Mouse (Mus musculus): Measurements from ENCODE around the gene Zfp646. TPM values are rescaled to one million over a fixed set of nuclear protein-coding genes. Genes with fewer than 3 reads are reported as not detected.
"Not testable (repeated sequence)": the region's sequence is repeated elsewhere in the genome, so short reads cannot be mapped to it uniquely, and the experiment has no call there.

The Zfp646 gene
- polyA plus RNA-seq, 1 experiment from 2014 or later: 3.7 TPM

DNA sequence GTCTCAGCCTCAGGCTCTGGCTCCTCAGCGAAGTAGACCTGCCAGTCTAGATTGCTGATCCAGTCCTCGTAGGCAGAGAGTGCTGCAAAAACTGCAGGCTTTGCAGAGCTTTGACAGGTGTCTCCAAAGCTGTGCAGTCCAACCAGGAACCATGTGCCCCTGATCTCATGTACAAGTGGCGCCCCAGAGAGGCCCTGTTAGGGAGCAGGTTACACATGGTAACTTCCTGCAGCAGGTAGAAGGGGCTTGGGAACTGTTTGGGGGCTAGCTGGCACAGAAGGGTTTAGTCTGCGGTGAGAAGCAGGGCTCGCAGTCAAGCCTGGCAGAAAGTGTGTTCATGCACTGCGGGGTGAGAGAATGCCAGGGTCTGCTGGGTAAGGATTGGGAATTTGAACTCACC, 10.5 kb downstream of the Zfp646 start:
- WGBS (ENCODE audit: insufficient replicate concordance): 78% methylated on average over 6 of the region's 6 CpGs
- Histone ChIP-seq H3K27ac (peak overlapping the region; percentile 38; the same call in 1 of the 2 replicates), H3K9ac (no peak overlapping the region), H3K9me3 (replicated peaks) (peaks cover 17% of the 10 kb centered on the region), H3K36me3 (peaks cover 85% of the 10 kb centered on the region), H3K4me2 (no peak overlapping the region), H3K27me3 (no peaks in the 10 kb centered on the region), H3K4me3 (replicated peaks) (no peak overlapping the region), H3K4me1 (replicated peaks) (peaks cover 25% of the 10 kb centered on the region)
- DNase-seq: no peak
- no peak for ATAC-seq (ENCODE audit: low read depth)

DNA sequence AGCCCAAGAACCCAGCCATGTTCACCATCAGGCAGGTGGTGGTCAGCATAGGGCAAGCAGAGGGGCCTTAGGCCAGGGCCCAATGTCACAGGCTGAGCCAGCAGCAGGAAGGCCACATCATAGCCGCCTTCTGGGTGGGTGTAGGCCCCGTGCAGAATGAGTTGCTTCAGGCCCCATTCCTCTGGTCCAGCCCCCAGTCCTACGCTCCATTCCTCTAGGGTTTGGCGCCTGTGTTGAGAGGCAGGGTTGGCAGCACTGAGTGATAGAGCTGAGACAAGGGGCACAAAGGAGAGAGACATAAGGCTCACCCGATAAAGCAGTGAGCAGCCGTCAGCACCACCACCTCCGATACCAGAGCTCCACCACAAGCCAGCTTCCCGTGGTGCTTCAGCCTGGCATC, 11.2 kb downstream of the Zfp646 start:
- no peak overlapping the region for H3K4me2 ChIP-seq
- H3K27ac ChIP-seq: no peak overlapping the region
- H3K9me3 ChIP-seq (replicated peaks): peaks cover 10% of the 10 kb centered on the region
- peaks cover 85% of the 10 kb centered on the region for H3K36me3 ChIP-seq
- H3K4me1 ChIP-seq (replicated peaks): peaks cover 25% of the 10 kb centered on the region
- H3K4me3 ChIP-seq (replicated peaks): no peak overlapping the region
- ATAC-seq (ENCODE audit: low read depth): 0 out of 2 replicates have a peak, but pooled peaks have one; percentile 15
- 83% methylated on average over 8 of the region's 8 CpGs for WGBS (ENCODE audit: insufficient replicate concordance)
- DNase-seq: no peak
- no peaks in the 10 kb centered on the region for H3K27me3 ChIP-seq
- no peak overlapping the region for H3K9ac ChIP-seq

DNA sequence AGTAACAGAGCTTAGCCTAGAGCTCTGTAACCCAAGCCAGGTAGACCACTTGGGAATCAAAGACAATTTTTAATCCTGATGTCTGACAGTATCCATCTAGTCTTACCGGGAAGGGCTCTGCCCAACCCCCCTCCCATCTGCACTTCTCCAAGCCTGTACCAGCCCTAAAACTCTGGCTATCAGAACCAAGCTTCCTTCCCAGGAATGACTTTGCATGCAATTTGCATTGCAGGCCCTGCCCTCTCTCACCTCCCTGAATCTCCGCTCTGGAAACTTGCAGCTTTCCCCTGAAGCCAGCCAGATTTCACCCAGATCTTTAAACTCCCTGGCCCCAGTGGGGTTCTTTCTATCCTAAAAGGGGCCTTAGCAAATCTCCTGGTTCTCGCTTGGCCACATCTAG, 11.8 kb downstream of the Zfp646 start:
- Histone ChIP-seq H3K27ac (no peak overlapping the region), H3K4me3 (replicated peaks) (no peak overlapping the region), H3K4me1 (replicated peaks) (peaks cover 25% of the 10 kb centered on the region), H3K4me2 (no peak overlapping the region), H3K9ac (no peak overlapping the region), H3K9me3 (replicated peaks) (0 out of 2 replicates have a peak, but pooled peaks cover 5% of the 10 kb centered on the region), H3K36me3 (peaks cover 85% of the 10 kb centered on the region), H3K27me3 (no peaks in the 10 kb centered on the region)
- ATAC-seq (ENCODE audit: low read depth) (no peak), DNase-seq (no peak)
- WGBS (ENCODE audit: insufficient replicate concordance): 75% methylated on average over 3 of the region's 3 CpGs

DNA sequence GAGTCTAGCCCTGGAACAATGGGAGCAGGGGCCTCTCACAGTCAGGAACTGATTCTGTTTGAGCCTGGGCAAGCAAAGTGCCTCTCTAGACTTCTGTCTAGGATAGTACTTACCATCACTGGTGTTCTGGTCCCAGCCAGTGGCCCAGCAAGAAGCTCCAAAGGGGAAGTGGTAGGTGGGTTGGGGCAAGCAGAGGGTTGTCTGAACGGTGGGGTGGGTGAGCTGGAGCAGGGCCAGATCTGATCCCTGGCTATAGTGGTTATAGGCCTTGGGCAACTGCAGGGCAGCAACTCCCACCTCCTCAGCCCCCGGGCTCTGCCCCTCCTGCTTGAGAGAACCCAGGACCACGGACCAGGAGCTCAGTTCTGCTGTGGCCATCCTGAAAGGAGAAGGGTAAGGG, 12.8 kb downstream of the Zfp646 start:
- H3K27ac ChIP-seq: no peak overlapping the region
- no peak overlapping the region for H3K4me3 ChIP-seq (replicated peaks)
- ATAC-seq (ENCODE audit: low read depth): no peak
- no peak for DNase-seq
- no peak overlapping the region for H3K4me2 ChIP-seq
- 57% methylated on average over 3 of the region's 3 CpGs for WGBS (ENCODE audit: insufficient replicate concordance)
- no peaks in the 10 kb centered on the region for H3K27me3 ChIP-seq
- H3K9ac ChIP-seq: no peak overlapping the region
- peaks cover 84% of the 10 kb centered on the region for H3K36me3 ChIP-seq
- H3K9me3 ChIP-seq (replicated peaks): no peaks in the 10 kb centered on the region
- H3K4me1 ChIP-seq (replicated peaks): peaks cover 20% of the 10 kb centered on the region

DNA sequence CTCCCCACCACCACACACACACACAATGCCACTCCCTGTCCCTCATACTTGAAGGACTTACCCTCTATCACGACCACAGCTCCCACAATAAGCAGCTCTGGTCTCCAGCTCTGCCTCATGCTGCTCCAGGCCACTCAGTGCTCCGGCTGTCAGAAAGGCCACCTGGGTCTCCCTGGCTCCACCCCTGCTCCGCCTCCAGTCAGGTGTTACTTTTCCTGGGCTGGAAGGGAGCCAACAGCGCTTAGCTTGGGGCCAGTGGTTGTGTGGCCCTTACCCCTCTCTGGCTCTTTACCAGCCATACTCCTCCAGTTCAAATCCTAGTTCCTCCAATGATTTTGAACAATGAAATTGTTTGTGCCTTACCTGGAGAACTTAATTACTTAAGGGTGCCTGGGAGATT, 14.8 kb downstream of the Zfp646 start, which contains the start of gene Prss53:
Prss53 (minus strand) TSS at position 173 of the 400 bp plus-strand sequence.
- no peak within 1 kb of the TSS for H3K4me3 ChIP-seq (replicated peaks)
- WGBS (ENCODE audit: insufficient replicate concordance): 55% methylated on average over 4 of the region's 4 CpGs
- H3K27ac ChIP-seq: 0 out of 2 replicates have a peak within 1 kb of the TSS, but pooled peaks have one; percentile 13
- H3K9ac ChIP-seq: 0 out of 2 replicates have a peak within 1 kb of the TSS, but pooled peaks have one; percentile 5
- H3K4me2 ChIP-seq: no peak within 1 kb of the TSS
- peaks cover 65% of the 10 kb centered on the region for H3K36me3 ChIP-seq
- ATAC-seq (ENCODE audit: low read depth): no peak
- no peaks in the 10 kb centered on the region for H3K9me3 ChIP-seq (replicated peaks)
- peaks cover 23% of the 10 kb centered on the region for H3K4me1 ChIP-seq (replicated peaks)
- DNase-seq: no peak
- H3K27me3 ChIP-seq: no peaks in the 10 kb centered on the region

DNA sequence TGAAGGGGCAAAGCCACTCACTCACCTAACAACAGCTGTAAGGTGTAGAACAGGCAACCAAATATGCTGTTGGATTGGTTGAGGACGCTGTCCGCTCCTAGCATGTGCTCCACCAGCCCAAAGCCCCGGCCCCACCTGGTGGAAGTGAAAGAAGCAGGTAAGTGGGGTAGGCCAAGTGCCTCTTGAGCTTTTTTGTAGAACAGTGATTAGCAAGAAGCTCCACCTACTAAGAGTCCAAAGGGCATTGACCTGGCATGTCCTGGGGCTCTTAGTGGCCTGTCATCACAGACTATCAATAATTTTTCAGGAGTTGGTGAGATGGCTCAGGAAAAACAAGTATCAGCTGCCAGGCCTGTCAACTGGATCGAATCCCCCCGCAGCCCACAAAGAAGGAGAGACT, 18.5 kb downstream of the Zfp646 start:
- peak overlapping the region; percentile 86 for H3K27ac ChIP-seq
- peak overlapping the region; percentile 90 for H3K4me2 ChIP-seq
- 75% methylated on average over 5 of the region's 5 CpGs for WGBS (ENCODE audit: insufficient replicate concordance)
- ATAC-seq (ENCODE audit: low read depth) (no peak), DNase-seq (no peak)
- peak overlapping the region; percentile 70 for H3K4me3 ChIP-seq (replicated peaks)
- H3K9ac ChIP-seq: peak overlapping the region; percentile 79
- no peaks in the 10 kb centered on the region for H3K27me3 ChIP-seq
- H3K9me3 ChIP-seq (replicated peaks): no peaks in the 10 kb centered on the region
- H3K36me3 ChIP-seq: peaks cover 28% of the 10 kb centered on the region
- H3K4me1 ChIP-seq (replicated peaks): peaks cover 50% of the 10 kb centered on the region

DNA sequence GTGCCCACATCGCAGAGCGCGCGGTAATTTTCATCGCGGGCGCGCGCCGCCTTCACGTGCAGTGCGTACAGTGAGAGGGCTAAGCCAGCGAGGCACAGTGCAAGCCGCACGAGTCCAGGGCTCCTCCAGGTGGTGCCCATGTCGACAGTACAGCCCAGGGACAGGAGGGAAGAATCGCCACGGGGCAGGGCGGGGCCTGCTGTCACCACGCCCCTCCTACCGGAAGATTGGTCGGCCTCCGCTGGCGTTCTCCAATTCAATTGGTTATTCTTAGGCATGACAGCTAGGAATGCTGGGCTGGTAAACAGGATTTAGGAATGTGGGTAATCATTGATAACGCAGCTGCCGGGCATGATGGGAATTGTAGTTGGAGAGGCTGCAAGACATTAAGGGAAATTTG, 19.4 kb downstream of the Zfp646 start, which contains the start of the genes Gm21974 and Vkorc1:
Gm21974 (minus strand) TSS at position 13 of the 400 bp plus-strand sequence.
Vkorc1 (minus strand) TSS at position 176 of the 400 bp plus-strand sequence.
- 0% methylated on average over 26 of the region's 26 CpGs for WGBS (ENCODE audit: insufficient replicate concordance)
- peaks cover 60% of the 10 kb centered on the region for H3K4me1 ChIP-seq (replicated peaks)
- ATAC-seq (ENCODE audit: low read depth): peak; percentile 96

DNA sequence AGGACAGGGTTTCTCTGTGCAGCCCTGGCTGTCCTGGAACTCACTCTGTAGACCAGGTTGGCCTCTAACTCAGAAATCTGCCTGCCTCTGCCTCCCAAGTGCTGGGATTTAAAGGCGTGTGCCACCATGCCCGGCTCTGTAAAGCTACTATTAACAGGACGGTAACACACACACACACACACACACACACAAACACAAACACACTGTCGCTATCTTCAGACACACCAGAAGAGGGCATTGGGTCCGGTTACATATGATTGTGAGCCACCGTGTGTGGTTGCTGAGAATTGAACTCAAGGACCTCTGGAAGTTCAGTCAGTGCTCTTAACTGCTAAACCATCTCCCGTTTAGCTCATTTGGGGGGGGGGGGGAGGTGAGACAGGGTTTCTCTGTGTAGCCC, 19.9 kb downstream of the Zfp646 start:
- H3K4me1 ChIP-seq (replicated peaks): peaks cover 64% of the 10 kb centered on the region
- WGBS (ENCODE audit: insufficient replicate concordance): 53% methylated on average over 7 of the region's 7 CpGs
- not testable (repeated sequence) for H3K27me3 ChIP-seq; H3K9me3 ChIP-seq (replicated peaks); DNase-seq
- H3K4me2 ChIP-seq: peak overlapping the region; percentile 90
- peak overlapping the region; percentile 19; the same call in 1 of the 2 replicates for H3K9ac ChIP-seq
- 0 out of 2 replicates have a peak, but pooled peaks have one; percentile 1 for ATAC-seq (ENCODE audit: low read depth)
- H3K36me3 ChIP-seq: peaks cover 25% of the 10 kb centered on the region
- peak overlapping the region; percentile 70 for H3K4me3 ChIP-seq (replicated peaks)
- H3K27ac ChIP-seq: peak overlapping the region; percentile 77

More for the DNA sequence above, 19.4 kb downstream of the Zfp646 start, which contains the start of the genes Gm21974 and Vkorc1:
- Histone ChIP-seq H3K9ac (peak within 1 kb of the TSS; percentile 79), H3K9me3 (replicated peaks) (no peaks in the 10 kb centered on the region), H3K4me2 (peak within 1 kb of the TSS; percentile 90), H3K4me3 (replicated peaks) (peak within 1 kb of the TSS; percentile 70), H3K27me3 (no peaks in the 10 kb centered on the region), H3K36me3 (peaks cover 25% of the 10 kb centered on the region), H3K27ac (peak within 1 kb of the TSS; percentile 86)
- DNase-seq: peak; percentile 97

DNA sequence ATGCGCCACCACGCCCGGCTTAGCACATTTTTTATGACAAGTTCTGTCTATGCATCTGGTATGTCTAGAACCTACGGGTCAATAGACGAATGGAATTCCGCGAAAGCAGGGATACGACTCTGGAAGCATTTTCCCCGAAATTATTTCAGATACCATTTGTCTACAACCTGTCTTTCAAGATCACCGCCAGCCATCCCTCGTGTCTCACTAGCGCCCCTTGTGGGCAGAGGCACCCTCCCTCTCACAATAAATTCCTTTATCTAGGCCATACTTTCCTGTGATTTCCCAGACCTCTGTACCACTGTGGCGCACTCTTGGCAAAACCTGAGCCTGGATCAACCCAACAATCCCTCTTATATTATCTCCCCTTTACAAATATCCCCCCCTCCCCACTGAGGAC, 20.4 kb downstream of the Zfp646 start:
- DNase-seq: peak; percentile 68
- H3K9ac ChIP-seq: no peak overlapping the region
- no peak for ATAC-seq (ENCODE audit: low read depth)
- 49% methylated on average over 13 of the region's 13 CpGs for WGBS (ENCODE audit: insufficient replicate concordance)
- peak overlapping the region; percentile 90 for H3K4me2 ChIP-seq
- no peaks in the 10 kb centered on the region for H3K9me3 ChIP-seq (replicated peaks)
- H3K27me3 ChIP-seq: no peaks in the 10 kb centered on the region
- H3K4me1 ChIP-seq (replicated peaks): peaks cover 68% of the 10 kb centered on the region
- peak overlapping the region; percentile 77; the same call in 1 of the 2 replicates for H3K27ac ChIP-seq
- H3K4me3 ChIP-seq (replicated peaks): 0 out of 2 replicates have a peak overlapping the region, but pooled peaks have one; percentile 70
- peaks cover 24% of the 10 kb centered on the region for H3K36me3 ChIP-seq

DNA sequence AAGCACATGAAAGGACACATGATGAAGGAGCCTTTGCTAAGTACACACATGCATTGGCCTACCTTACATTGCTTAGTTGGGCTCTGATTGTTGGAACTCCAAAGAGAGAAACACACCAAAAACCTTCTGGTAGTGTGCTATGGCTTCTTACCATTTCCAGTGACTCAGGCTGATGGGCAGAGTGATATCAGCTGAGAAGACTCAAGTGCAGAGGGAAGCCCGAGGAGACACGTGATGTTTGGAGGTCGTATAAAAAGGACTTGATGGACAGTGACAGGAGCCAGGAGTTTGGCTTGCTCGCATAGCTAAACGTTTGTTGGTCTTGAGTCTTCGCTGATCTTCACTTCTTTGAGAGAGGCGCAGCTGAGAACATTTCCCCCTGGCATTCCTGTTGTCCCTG, 21.5 kb downstream of the Zfp646 start:
- WGBS (ENCODE audit: insufficient replicate concordance): 73% methylated on average over 7 of the region's 7 CpGs
- no peak overlapping the region for H3K27ac ChIP-seq
- ATAC-seq (ENCODE audit: low read depth): no peak
- H3K4me2 ChIP-seq: no peak overlapping the region
- H3K4me3 ChIP-seq (replicated peaks): no peak overlapping the region
- H3K9me3 ChIP-seq (replicated peaks): no peaks in the 10 kb centered on the region
- H3K9ac ChIP-seq: no peak overlapping the region
- peaks cover 78% of the 10 kb centered on the region for H3K4me1 ChIP-seq (replicated peaks)
- DNase-seq: no peak
- H3K27me3 ChIP-seq: no peaks in the 10 kb centered on the region
- H3K36me3 ChIP-seq: peaks cover 12% of the 10 kb centered on the region

DNA sequence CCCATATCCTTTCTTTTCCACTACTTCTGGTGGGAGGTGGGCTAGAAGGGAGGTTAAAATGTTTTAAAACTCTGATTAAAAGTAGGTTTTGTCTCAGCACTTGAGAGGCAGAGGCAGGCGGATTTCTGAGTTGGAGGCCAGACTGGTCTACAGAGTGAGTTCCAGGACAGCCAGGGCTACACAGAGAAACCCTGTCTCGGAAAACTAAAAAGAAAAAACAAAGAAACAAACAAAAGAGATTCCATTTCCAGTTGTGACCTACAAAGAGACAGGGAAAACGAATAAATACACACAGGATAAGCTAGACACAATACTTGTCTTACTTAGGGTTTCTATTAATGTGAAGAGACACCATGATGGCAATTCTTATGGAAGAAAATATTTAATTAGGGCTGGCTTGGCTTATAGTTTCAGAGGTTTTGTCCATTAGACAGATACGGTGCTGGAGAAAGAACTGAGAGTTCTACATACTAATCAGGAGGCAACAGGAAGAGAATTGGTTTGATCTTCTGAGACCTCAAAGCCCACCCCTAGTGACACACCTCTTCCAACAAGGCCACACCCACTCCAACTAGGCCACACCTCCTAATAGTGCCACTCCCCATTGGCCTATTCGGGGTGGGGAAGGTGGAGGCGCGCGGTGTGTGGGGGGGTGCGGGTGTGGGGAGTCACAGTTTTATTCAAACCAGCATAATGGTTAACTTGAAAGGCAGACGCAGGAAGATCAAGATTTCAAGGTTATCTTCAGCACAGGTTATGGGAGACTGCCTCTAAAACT, 22.3 kb downstream of the Zfp646 start:
- H3K9me3 ChIP-seq (replicated peaks): no peaks in the 10 kb centered on the region
- H3K36me3 ChIP-seq: peaks cover 5% of the 10 kb centered on the region
- peak overlapping the region; percentile 38 for H3K4me2 ChIP-seq
- peak overlapping the region; percentile 31; the same call in 1 of the 2 replicates for H3K9ac ChIP-seq
- H3K4me1 ChIP-seq (replicated peaks): peaks cover 84% of the 10 kb centered on the region
- peak overlapping the region; percentile 40 for H3K27ac ChIP-seq
- H3K4me3 ChIP-seq (replicated peaks): no peak overlapping the region
- no peaks in the 10 kb centered on the region for H3K27me3 ChIP-seq
- ATAC-seq (ENCODE audit: low read depth): peak; percentile 25; the same call in 1 of the 2 replicates
- peak; percentile 69 for DNase-seq
- 20% methylated on average over 10 of the region's 10 CpGs for WGBS (ENCODE audit: insufficient replicate concordance)
